9 mouse cellular contexts compared by ENCODE assay signal in the genomic region with DNA sequence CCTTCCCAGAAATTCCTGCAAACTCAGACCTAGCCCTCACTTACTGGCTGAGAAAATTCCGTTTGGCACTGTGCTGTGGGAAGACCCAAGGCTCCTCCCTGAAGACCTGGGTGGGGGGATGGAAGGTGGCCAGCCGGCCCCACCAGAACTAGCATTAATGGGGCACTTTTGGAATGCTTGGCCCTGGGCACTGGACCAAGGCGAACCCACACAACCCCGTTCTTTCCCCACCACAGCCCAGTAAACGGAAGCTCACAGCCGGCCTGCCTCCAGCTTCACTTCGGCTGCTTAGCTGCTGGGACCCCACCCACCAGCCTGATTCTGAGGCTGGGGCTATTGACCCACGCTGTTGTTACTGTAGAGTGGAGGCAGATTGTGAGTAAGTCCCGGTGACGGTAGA. TPM values are rescaled to one million over a fixed set of nuclear protein-coding genes. Genes with fewer than 3 reads are reported as not detected.
DNase-seq lines count a peak whose midpoint lies in the region; ATAC-seq lines count a peak whose summit lies in the region.
"Had no signal": no experiment of that assay in that cellular context is flagged by ENCODE, and none has a peak within 500 bp of the region (broad histone marks: within the 10 kb centered on the region; RNA-seq: fewer than 3 reads in every experiment).

No protein-coding gene starts in this region.

- H3K27me3 ChIP-seq in forebrain, embryonic 13.5 days, result peaks cover 39% of the 10 kb centered on the region

- H3K36me3 ChIP-seq in forebrain, embryonic 13.5 days (ENCODE audit: poor library complexity, severe bottlenecking), result peaks cover 9% of the 10 kb centered on the region; the same call in 1 of the 2 replicates

- peak overlapping the region; percentile 53 for H3K4me3 ChIP-seq in forebrain, embryonic 13.5 days

- peak; percentile 56 to 70 for DNase-seq in left cerebral cortex, postnatal 25 days (ENCODE audit: low spot score in 2 of 2)
- no peak for DNase-seq in left cerebral cortex, postnatal 14 days (ENCODE audit: low spot score in 2 of 2)
- peak; percentile 62 to 65 for DNase-seq in layer of hippocampus, postnatal 14 days (ENCODE audit: low spot score in 2 of 2)
- DNase-seq in right cerebral cortex, adult 2 months (ENCODE audit: low spot score in 2 of 2), result peak; percentile 43 to 57
- no peak for DNase-seq in embryo, embryonic 10 days (ENCODE audit: low spot score)
- DNase-seq in thymus, postnatal 25 days, result no peak
- DNase-seq in lung, postnatal 14 days, result no peak
- DNase-seq: kidney, adult 11 months had no signal

- ATAC-seq in forebrain, embryonic 13.5 days, result no peak; the same call in 1 of the 2 replicates

- peak overlapping the region; percentile 82 for H3K4me2 ChIP-seq in forebrain, embryonic 13.5 days

- H3K9ac ChIP-seq in forebrain, embryonic 13.5 days, result peak overlapping the region; percentile 69

- WGBS in forebrain, embryonic 13.5 days, result 36% methylated on average over 10 of the region's 10 CpGs

- no peaks in the 10 kb centered on the region for H3K9me3 ChIP-seq in forebrain, embryonic 13.5 days (replicated peaks)

- H3K4me1 ChIP-seq in forebrain, embryonic 13.5 days, result peaks cover 81% of the 10 kb centered on the region

- peak overlapping the region; percentile 59 for H3K27ac ChIP-seq in forebrain, embryonic 13.5 days

- intact Hi-C loops in left cerebral cortex, postnatal 25 days (cut with DNase I), result loop anchor here (2.0 to 5.0 kb wide), 3 partner anchors 59 to 234 kb away; no protein-coding TSS in a partner anchor
- intact Hi-C loops in left cerebral cortex, postnatal 14 days (cut with DNase I), result loop anchor here (2.0 to 10.0 kb wide), 3 partner anchors 67 to 227 kb away; partner anchors contain the start of genes AC134908.4, Fam173a and Metrn

RNA-seq across cellular contexts. Expression of gene Sox8, which starts 2.3 kb away (rescaled TPM):
- 10 to 100 TPM; 52.1 to 55.3 TPM for total RNA-seq in left cerebral cortex, postnatal 25 days (2021)
- 10 to 100 TPM; 62.2 to 70.1 TPM for total RNA-seq in left cerebral cortex, postnatal 14 days (2021)
- 15.3 and 17.5 TPM in 2 replicates for polyA plus RNA-seq in forebrain, embryonic 13.5 days (2015; fragmentation: Nextera tagmentation; extraction: Ambion mirVana)
- 10 to 100 TPM; 78.2 to 81.1 TPM for total RNA-seq in layer of hippocampus, postnatal 14 days (2021)

RNA-seq across cellular contexts. Expression of gene Lmf1, which starts 10.7 kb away (rescaled TPM):
- 10 to 100 TPM; 20.4 to 23.7 TPM for total RNA-seq in left cerebral cortex, postnatal 25 days (2021)
- total RNA-seq in left cerebral cortex, postnatal 14 days (2021), result 10 to 100 TPM; 22.1 to 23.4 TPM
- polyA plus RNA-seq in forebrain, embryonic 13.5 days (2015; fragmentation: Nextera tagmentation; extraction: Ambion mirVana), result 19.7 and 20.9 TPM in 2 replicates
- 10 to 100 TPM; 26.2 to 27.2 TPM for total RNA-seq in layer of hippocampus, postnatal 14 days (2021)

Comparison
In these comparisons a context has a peak if more than half of its experiments do, and no peak if none do; other contexts are left out.
1. DNase-seq: peak in left cerebral cortex, postnatal 25 days (2 of 2), layer of hippocampus, postnatal 14 days (2 of 2) and right cerebral cortex, adult 2 months (2 of 2); none in left cerebral cortex, postnatal 14 days (0 of 2), embryo, embryonic 10 days (single experiment), thymus, postnatal 25 days (single experiment) and lung, postnatal 14 days (single experiment).